Mouse (Mus musculus) lung, embryonic 14.5 days (tissue): ENCODE measurements around the gene Akap8. TPM values are rescaled to one million over a fixed set of nuclear protein-coding genes. Genes with fewer than 3 reads are reported as not detected.

Experiments
- ATAC-seq: fragments of 200-750 bp; cut with Nextera tagmentation; 2 replicates; pipeline ENCODE4 v1.8.0; 2017; ENCODE audit warnings: mild to moderate bottlenecking, moderate TSS enrichment, moderate library complexity; ENCODE audit not compliant: insufficient read depth
- DNase-seq: peaks from one replicate; pipeline ENCODE4 v3.0.0-alpha.2; 2015
- H3K27ac ChIP-seq: fragments of 300-500 bp; sonication (generic); 2 replicates; pipeline ENCODE4 v1.5.1; 2014; ENCODE audit warnings: low read depth, mild to moderate bottlenecking, moderate library complexity
- H3K27me3 ChIP-seq: fragments of 300-500 bp; sonication (generic); 2 replicates; pipeline ENCODE4 v1.6.1; 2014; ENCODE audit warnings: low read length, control low read depth; ENCODE audit not compliant: insufficient read depth
- H3K36me3 ChIP-seq: fragments of 300-500 bp; sonication (generic); 2 replicates; pipeline ENCODE4 v1.6.1; 2014; ENCODE audit warnings: control low read depth; ENCODE audit not compliant: insufficient read depth
- H3K4me1 ChIP-seq: fragments of 300-500 bp; sonication (generic); 2 replicates; pipeline ENCODE4 v1.6.1; 2014; ENCODE audit warnings: antibody characterized with exemption, control low read depth; ENCODE audit not compliant: insufficient read depth
- H3K4me2 ChIP-seq: fragments of 300-500 bp; sonication (generic); 2 replicates; pipeline ENCODE4 v1.6.1; 2014; ENCODE audit warnings: mild to moderate bottlenecking
- H3K4me3 ChIP-seq: fragments of 300-500 bp; sonication (generic); 2 replicates; pipeline ENCODE4 v1.5.1; 2014; ENCODE audit warnings: low read depth, low read length
- H3K9ac ChIP-seq: fragments of 300-500 bp; sonication (generic); 2 replicates; pipeline ENCODE4 v1.6.1; 2014
- H3K9me3 ChIP-seq: fragments of 300-500 bp; sonication (generic); 2 replicates; pipeline ENCODE4 v1.6.1; 2016; ENCODE audit warnings: low read depth, low read length, control low read depth
- CTCF ChIP-seq: IDR thresholded peaks from 2 replicates; pipeline ENCODE4 v1.5.1; 2016; ENCODE audit warnings: antibody characterized with exemption, low read depth
- WGBS: fragments of 180-500 bp; shearing (Covaris S2); extraction: QIAGEN DNeasy Blood & Tissue Kit; methylation state at CpG from one replicate; pipeline ENCODE4 v1.1.7; 2014; 5-methylcytosine and 5-hydroxymethylcytosine counted together
- polyA plus RNA-seq: library from polyadenylated mRNA; unstranded; fragments of >200 nt; fragmentation: Nextera tagmentation; extraction: Ambion mirVana; gene quantifications from 2 replicates; pipeline ENCODE4 v1.2.1, GENCODE M21; 2014

Akap8 gene
- polyA plus RNA-seq, 1 experiment from 2014 or later, result 54.3 TPM

GRCm38 (mm10) chr17:32349037-32349732, 28.1 kb upstream of the Akap8 start:
- Histone ChIP-seq H3K9me3 (no peaks in the 10 kb centered on the region), H3K4me3 (peak overlapping the region; percentile 85), H3K4me2 (peak overlapping the region; percentile 87), H3K4me1 (0 out of 2 replicates have a peak, but pooled peaks cover 4% of the 10 kb centered on the region), H3K9ac (peak overlapping the region; percentile 74), H3K27ac (peak overlapping the region; percentile 82), H3K27me3 (no peaks in the 10 kb centered on the region), H3K36me3 (peaks cover 29% of the 10 kb centered on the region)
- ATAC-seq (no peak), DNase-seq (peak; percentile 68)
- 6% methylated on average over 4 of the region's 4 CpGs for WGBS
- TF ChIP-seq CTCF, result peak; percentile 90

GRCm38 (mm10) chr17:32348406-32348805, 27.4 kb upstream of the Akap8 start:
- 0 out of 2 replicates have a peak, but pooled peaks cover 4% of the 10 kb centered on the region for H3K4me1 ChIP-seq
- DNase-seq (no peak), ATAC-seq (no peak)
- H3K4me2 ChIP-seq, result peak overlapping the region; percentile 87
- no peaks in the 10 kb centered on the region for H3K27me3 ChIP-seq
- WGBS, result 86% methylated on average over 2 of the region's 2 CpGs
- TF ChIP-seq CTCF, result no peak
- H3K4me3 ChIP-seq, result no peak overlapping the region; the same call in 1 of the 2 replicates
- H3K27ac ChIP-seq, result no peak overlapping the region
- H3K9me3 ChIP-seq, result no peaks in the 10 kb centered on the region
- peaks cover 28% of the 10 kb centered on the region for H3K36me3 ChIP-seq
- no peak overlapping the region for H3K9ac ChIP-seq

DNA sequence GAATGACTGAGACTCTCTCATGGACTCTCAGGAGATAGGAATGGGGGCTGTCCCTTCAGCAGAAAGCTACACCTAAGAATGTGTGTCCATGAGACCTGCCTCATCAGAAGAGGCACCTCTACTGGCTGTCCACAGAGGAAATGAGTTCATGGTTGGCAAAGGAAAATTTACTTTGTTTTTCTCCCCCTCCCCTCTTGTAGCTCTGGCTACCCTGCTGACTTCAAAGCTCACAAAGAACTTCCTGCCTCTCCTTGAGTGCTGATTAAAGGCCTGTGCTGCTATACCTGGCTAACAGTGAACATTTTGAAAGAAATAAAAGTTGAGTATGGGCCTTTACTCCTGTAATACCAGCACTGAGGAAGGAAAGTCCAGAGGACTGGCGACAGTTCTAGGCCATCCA, 20.1 kb upstream of the Akap8 start:
- no peak overlapping the region for H3K4me3 ChIP-seq
- no peak for TF ChIP-seq CTCF
- 97% methylated on average over 1 of the region's 1 CpGs for WGBS
- ATAC-seq (no peak), DNase-seq (no peak)
- no peaks in the 10 kb centered on the region for H3K27me3 ChIP-seq
- no peak overlapping the region for H3K4me2 ChIP-seq
- no peak overlapping the region for H3K9ac ChIP-seq
- H3K27ac ChIP-seq, result no peak overlapping the region
- H3K4me1 ChIP-seq, result no peaks in the 10 kb centered on the region
- no peaks in the 10 kb centered on the region for H3K9me3 ChIP-seq
- H3K36me3 ChIP-seq, result peaks cover 49% of the 10 kb centered on the region

DNA sequence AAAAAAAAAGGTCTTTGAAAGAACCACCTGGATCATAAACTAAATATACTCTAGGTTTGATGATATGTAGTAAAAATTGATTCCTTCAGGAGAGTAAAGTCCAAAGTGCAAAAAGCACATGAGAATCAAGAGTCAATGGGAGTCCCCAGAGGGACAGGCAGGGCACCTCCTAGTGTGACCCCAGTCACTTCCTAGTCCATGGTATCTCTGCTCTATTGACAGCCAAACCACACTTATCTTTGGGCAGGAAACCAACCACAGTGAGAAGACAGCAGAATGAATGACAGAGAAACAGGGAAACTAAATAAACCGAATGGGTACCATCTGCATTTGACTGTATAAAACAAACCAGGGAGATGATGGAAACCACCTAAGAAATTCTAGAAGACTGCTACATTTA, 19.1 kb upstream of the Akap8 start:
- DNase-seq, result no peak
- H3K4me2 ChIP-seq, result no peak overlapping the region
- H3K4me1 ChIP-seq, result no peaks in the 10 kb centered on the region
- H3K9ac ChIP-seq, result no peak overlapping the region
- no peaks in the 10 kb centered on the region for H3K27me3 ChIP-seq
- no peak for TF ChIP-seq CTCF
- peaks cover 58% of the 10 kb centered on the region for H3K36me3 ChIP-seq
- no peak overlapping the region for H3K4me3 ChIP-seq
- ATAC-seq, result no peak
- WGBS, result 87% methylated on average over 1 of the region's 1 CpGs
- no peak overlapping the region for H3K27ac ChIP-seq
- H3K9me3 ChIP-seq, result no peaks in the 10 kb centered on the region

- 80% methylated on average over 2 of the region's 2 CpGs for WGBS
- peaks cover 76% of the 10 kb centered on the region for H3K36me3 ChIP-seq
- DNase-seq, result no peak
- no peaks in the 10 kb centered on the region for H3K4me1 ChIP-seq
- no peak overlapping the region for H3K27ac ChIP-seq
- no peak overlapping the region for H3K9ac ChIP-seq
- H3K9me3 ChIP-seq, result no peaks in the 10 kb centered on the region
- no peak for ATAC-seq
- H3K4me2 ChIP-seq, result no peak overlapping the region
- H3K27me3 ChIP-seq, result no peaks in the 10 kb centered on the region
- no peak for TF ChIP-seq CTCF
- H3K4me3 ChIP-seq, result no peak overlapping the region
These were observed 14.8 kb upstream of the Akap8 start for GRCm38 (mm10) chr17:32335869-32336268.

DNA sequence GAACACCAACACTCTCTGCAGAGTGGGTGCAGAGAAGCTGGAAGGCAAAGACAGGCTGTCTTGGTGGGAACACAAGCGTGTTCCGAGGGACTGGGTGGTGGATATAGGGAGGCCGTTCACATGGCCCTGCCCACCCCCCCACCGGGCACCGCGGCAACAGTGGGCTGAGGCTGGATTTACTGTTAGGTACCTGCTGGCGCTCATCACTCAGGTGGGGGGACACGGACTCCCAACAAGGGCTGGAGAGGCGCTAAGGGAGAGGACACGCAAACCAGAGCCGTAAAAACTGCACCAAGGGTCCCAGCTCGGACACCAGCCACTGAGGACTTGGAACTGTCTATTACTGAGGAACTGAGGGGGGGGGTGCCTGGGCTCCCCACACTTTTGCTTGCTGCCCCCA, 13.9 kb upstream of the Akap8 start:
- Histone ChIP-seq H3K4me2 (no peak overlapping the region), H3K27ac (no peak overlapping the region), H3K36me3 (peaks cover 82% of the 10 kb centered on the region), H3K9me3 (no peaks in the 10 kb centered on the region), H3K4me3 (no peak overlapping the region), H3K27me3 (no peaks in the 10 kb centered on the region), H3K9ac (no peak overlapping the region), H3K4me1 (no peaks in the 10 kb centered on the region)
- no peak for DNase-seq
- no peak for TF ChIP-seq CTCF
- 94% methylated on average over 12 of the region's 12 CpGs for WGBS
- ATAC-seq, result no peak

DNA sequence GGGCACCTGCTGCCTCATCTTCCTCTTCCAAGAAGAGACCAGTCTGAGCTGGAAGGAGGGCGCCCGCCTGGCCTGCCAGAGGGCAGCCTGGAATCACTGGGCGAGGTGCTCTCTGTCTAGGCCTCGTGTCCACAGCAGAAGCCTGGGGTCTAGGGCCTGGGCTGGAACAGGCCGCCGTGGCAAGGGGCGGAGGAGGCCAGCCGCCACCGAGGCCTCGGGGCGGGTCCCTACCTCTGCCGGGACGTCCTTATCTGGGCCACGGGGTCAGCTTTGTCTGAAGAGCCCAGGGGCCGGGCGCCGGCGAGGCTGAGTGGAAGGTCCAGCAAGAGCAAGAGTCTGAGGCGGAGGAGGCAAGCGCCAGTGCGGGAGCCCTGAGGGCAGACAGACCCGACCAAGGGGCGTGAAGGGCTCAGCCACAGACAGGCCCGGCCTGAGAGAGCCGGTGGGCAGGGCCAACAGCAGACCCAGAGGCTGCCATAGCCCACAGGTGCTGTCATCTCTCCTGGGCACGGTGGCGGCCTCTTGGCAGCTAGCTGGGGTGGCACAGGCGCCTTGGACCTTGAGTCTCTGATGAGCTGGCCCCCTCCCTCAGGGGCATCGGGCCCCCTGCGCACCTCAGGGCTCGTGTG, 12.8 kb upstream of the Akap8 start:
- peaks cover 84% of the 10 kb centered on the region for H3K36me3 ChIP-seq
- H3K27me3 ChIP-seq, result no peaks in the 10 kb centered on the region
- no peaks in the 10 kb centered on the region for H3K9me3 ChIP-seq
- H3K27ac ChIP-seq, result no peak overlapping the region
- H3K4me3 ChIP-seq, result no peak overlapping the region
- H3K4me1 ChIP-seq, result no peaks in the 10 kb centered on the region
- no peak for TF ChIP-seq CTCF
- WGBS, result 70% methylated on average over 31 of the region's 31 CpGs
- ATAC-seq (0 out of 2 replicates have a peak, but pooled peaks have one; percentile 11), DNase-seq (no peak)
- no peak overlapping the region for H3K9ac ChIP-seq
- no peak overlapping the region for H3K4me2 ChIP-seq
